Mouse (Mus musculus) heart, postnatal 0 days (tissue): ENCODE data around the gene Chsy1.

Source experiments
- CTCF ChIP-seq: IDR thresholded peaks from 2 replicates; pipeline ENCODE4 v1.5.1; 2016; ENCODE audit warnings: antibody characterized with exemption, control low read depth, low read depth
- EP300 ChIP-seq: IDR thresholded peaks from 2 replicates; pipeline ENCODE4 v1.6.1; 2016; ENCODE audit warnings: antibody characterized with exemption, low read depth

DNA sequence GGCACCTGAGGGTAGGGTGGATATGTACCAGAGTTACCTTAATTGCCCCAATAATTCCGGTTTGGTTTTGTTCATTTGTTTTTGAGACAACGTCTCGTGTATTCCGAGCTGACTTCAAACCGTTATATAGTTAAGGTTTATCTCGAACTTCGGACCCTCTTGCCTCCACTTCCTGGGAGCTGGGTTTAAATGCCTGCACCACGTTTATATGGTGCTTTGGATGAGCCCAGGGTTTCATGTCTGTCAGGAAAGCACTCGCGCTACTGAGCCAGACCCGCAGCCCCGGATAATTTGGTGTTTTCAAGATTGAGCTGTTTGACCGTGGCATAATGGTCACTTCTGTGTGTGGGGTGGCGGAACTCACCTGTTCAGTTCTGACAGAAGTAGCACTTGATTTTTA lies 48.3 kb upstream of the Chsy1 start:
- no peak for TF ChIP-seq CTCF
- no peak for TF ChIP-seq EP300
